Mouse (Mus musculus) limb, embryonic 14.5 days (tissue): Measurements from ENCODE around the gene Camta1. TPM values are rescaled to one million over a fixed set of nuclear protein-coding genes. Genes with fewer than 3 reads are reported as not detected.
A peak's percentile ranks its signal among the peaks of the same experiment; 100 is the strongest.

Source experiments
- ATAC-seq: fragments of 200-750 bp; cut with Nextera tagmentation; 2 replicates; pipeline ENCODE4 v1.8.0; 2017; ENCODE audit warnings: low read depth, moderate number of reproducible peaks, moderate TSS enrichment; ENCODE audit not compliant: low FRiP score
- DNase-seq: peaks from one replicate; pipeline ENCODE4 v3.0.0-alpha.2; 2015; ENCODE audit warnings: low spot score
- H3K27ac ChIP-seq: fragments of 300-500 bp; sonication (generic); replicated peaks from 2 replicates; pipeline ENCODE4 v1.5.1; 2014; ENCODE audit warnings: low read depth, mild to moderate bottlenecking, low read length, moderate library complexity, mixed read lengths
- H3K27me3 ChIP-seq: fragments of 300-500 bp; sonication (generic); 2 replicates; pipeline ENCODE4 v1.6.1; 2014; ENCODE audit warnings: low read length, mixed read lengths; ENCODE audit not compliant: control insufficient read depth, insufficient read depth
- H3K36me3 ChIP-seq: fragments of 300-500 bp; sonication (generic); 2 replicates; pipeline ENCODE4 v1.6.1; 2014; ENCODE audit warnings: mild to moderate bottlenecking, low read length, moderate library complexity, mixed read lengths; ENCODE audit not compliant: control insufficient read depth, insufficient read depth
- H3K4me1 ChIP-seq: fragments of 300-500 bp; sonication (generic); 2 replicates; pipeline ENCODE4 v1.6.1; 2014; ENCODE audit warnings: antibody characterized with exemption, low read length, mixed read lengths; ENCODE audit not compliant: control insufficient read depth, insufficient read depth
- H3K4me2 ChIP-seq: fragments of 300-500 bp; sonication (generic); replicated peaks from 2 replicates; pipeline ENCODE4 v1.6.1; 2014; ENCODE audit warnings: low read depth, mild to moderate bottlenecking, low read length, moderate library complexity; ENCODE audit not compliant: severe bottlenecking
- H3K4me3 ChIP-seq: fragments of 300-500 bp; sonication (generic); replicated peaks from 2 replicates; pipeline ENCODE4 v1.5.1; 2014; ENCODE audit warnings: low read length
- H3K9ac ChIP-seq: fragments of 300-500 bp; sonication (generic); 2 replicates; pipeline ENCODE4 v1.6.1; 2014; ENCODE audit warnings: mild to moderate bottlenecking, low read depth, low read length, moderate library complexity; ENCODE audit not compliant: severe bottlenecking
- H3K9me3 ChIP-seq: fragments of 300-500 bp; sonication (generic); 2 replicates; pipeline ENCODE4 v1.6.1; 2016; ENCODE audit warnings: low read length; ENCODE audit not compliant: control insufficient read depth
- POLR2A ChIP-seq: fragments of 200-500 bp; IDR thresholded peaks from 2 replicates; pipeline ENCODE4 v1.8.0; 2012; ENCODE audit warnings: inconsistent platforms, mild to moderate bottlenecking, moderate library complexity, borderline replicate concordance; ENCODE audit not compliant: insufficient read depth, insufficient read length; ENCODE audit errors: extremely low read depth
- WGBS: fragments of 180-500 bp; shearing (Covaris S2); extraction: QIAGEN DNeasy Blood & Tissue Kit; methylation state at CpG from one replicate; pipeline ENCODE4 v1.1.7; 2014; 5-methylcytosine and 5-hydroxymethylcytosine counted together
- polyA plus RNA-seq, 2 experiments: library from polyadenylated mRNA; depleted of rRNA in 1 of 2; stranded (reverse) in 1 of 2; unstranded in 1 of 2; fragments of >200 nt; fragmentation: Nextera tagmentation in 1 of 2; extraction: Ambion mirVana in 1 of 2; gene quantifications; 2 replicates each; pipeline versions ENCODE4 v1.2.1 to v1.2.3; 2012 to 2014

Camta1 gene
- polyA plus RNA-seq, 2 experiments: 28.6 to 78.8 TPM

- DNase-seq: no peak
- H3K27ac ChIP-seq: no peak overlapping the region
- no peaks in the 10 kb centered on the region for H3K36me3 ChIP-seq
- no peak for TF ChIP-seq POLR2A
- 89% methylated on average over 4 of the region's 4 CpGs for WGBS
- H3K9me3 ChIP-seq: no peaks in the 10 kb centered on the region
- H3K9ac ChIP-seq: no peak overlapping the region
- no peak overlapping the region for H3K4me2 ChIP-seq
- H3K4me1 ChIP-seq: no peaks in the 10 kb centered on the region
- no peaks in the 10 kb centered on the region for H3K27me3 ChIP-seq
- no peak overlapping the region for H3K4me3 ChIP-seq
- no peak for ATAC-seq
Measured at GRCm38 (mm10) chr4:151767786-151768185, 93.9 kb downstream of the Camta1 start.

- H3K36me3 ChIP-seq: no peaks in the 10 kb centered on the region
- DNase-seq (no peak), ATAC-seq (no peak)
- H3K9me3 ChIP-seq: no peaks in the 10 kb centered on the region
- no peaks in the 10 kb centered on the region for H3K4me1 ChIP-seq
- TF ChIP-seq POLR2A: no peak
- 84% methylated on average over 8 of the region's 8 CpGs for WGBS
- no peak overlapping the region for H3K4me2 ChIP-seq
- H3K27me3 ChIP-seq: no peaks in the 10 kb centered on the region
- no peak overlapping the region for H3K4me3 ChIP-seq
- no peak overlapping the region for H3K9ac ChIP-seq
- H3K27ac ChIP-seq: no peak overlapping the region
Measured at GRCm38 (mm10) chr4:151767361-151767760, 94.3 kb downstream of the Camta1 start.

GRCm38 (mm10) chr4:151765376-151765775, 96.3 kb downstream of the Camta1 start:
- H3K4me1 ChIP-seq: no peaks in the 10 kb centered on the region
- H3K36me3 ChIP-seq: no peaks in the 10 kb centered on the region
- H3K27ac ChIP-seq: no peak overlapping the region
- no peaks in the 10 kb centered on the region for H3K27me3 ChIP-seq
- DNase-seq (no peak), ATAC-seq (no peak)
- WGBS: 53% methylated on average over 4 of the region's 4 CpGs
- H3K9ac ChIP-seq: no peak overlapping the region
- no peaks in the 10 kb centered on the region for H3K9me3 ChIP-seq
- H3K4me3 ChIP-seq: no peak overlapping the region
- TF ChIP-seq POLR2A: no peak
- no peak overlapping the region for H3K4me2 ChIP-seq

- no peak overlapping the region for H3K4me2 ChIP-seq
- H3K9ac ChIP-seq: no peak overlapping the region
- peak; percentile 65 for DNase-seq
- no peaks in the 10 kb centered on the region for H3K36me3 ChIP-seq
- H3K4me1 ChIP-seq: no peaks in the 10 kb centered on the region
- H3K9me3 ChIP-seq: no peaks in the 10 kb centered on the region
- no peak for ATAC-seq
- H3K27ac ChIP-seq: no peak overlapping the region
- H3K27me3 ChIP-seq: no peaks in the 10 kb centered on the region
- 32% methylated on average over 6 of the region's 6 CpGs for WGBS
- TF ChIP-seq POLR2A: no peak
- H3K4me3 ChIP-seq: no peak overlapping the region
Measured at GRCm38 (mm10) chr4:151763928-151764327, 97.7 kb downstream of the Camta1 start.

GRCm38 (mm10) chr4:151759095-151759494, 102.6 kb downstream of the Camta1 start:
- peak; percentile 39 for DNase-seq
- 71% methylated on average over 2 of the region's 2 CpGs for WGBS

GRCm38 (mm10) chr4:151758337-151758736, 103.3 kb downstream of the Camta1 start:
- H3K4me1 ChIP-seq: no peaks in the 10 kb centered on the region
- no peak for TF ChIP-seq POLR2A
- no peak overlapping the region for H3K4me3 ChIP-seq
- WGBS: 88% methylated on average over 13 of the region's 13 CpGs
- ATAC-seq: no peak
- DNase-seq: no peak
- no peaks in the 10 kb centered on the region for H3K9me3 ChIP-seq
- no peak overlapping the region for H3K4me2 ChIP-seq
- no peaks in the 10 kb centered on the region for H3K27me3 ChIP-seq
- H3K27ac ChIP-seq: no peak overlapping the region
- H3K9ac ChIP-seq: no peak overlapping the region
- H3K36me3 ChIP-seq: no peaks in the 10 kb centered on the region

More at GRCm38 (mm10) chr4:151759095-151759494, 102.6 kb downstream of the Camta1 start:
- no peaks in the 10 kb centered on the region for H3K4me1 ChIP-seq
- no peak for TF ChIP-seq POLR2A
- H3K27ac ChIP-seq: no peak overlapping the region
- no peak overlapping the region for H3K4me3 ChIP-seq
- H3K4me2 ChIP-seq: no peak overlapping the region
- ATAC-seq: no peak
- no peaks in the 10 kb centered on the region for H3K9me3 ChIP-seq
- no peaks in the 10 kb centered on the region for H3K27me3 ChIP-seq
- no peaks in the 10 kb centered on the region for H3K36me3 ChIP-seq
- H3K9ac ChIP-seq: no peak overlapping the region
